Mouse (Mus musculus): ENCODE measurements around the gene Cope. TPM values are rescaled to one million over a fixed set of nuclear protein-coding genes. Genes with fewer than 3 reads are reported as not detected.

Cope gene
- total and polyA plus RNA-seq, 3 experiments, result 134 to 243 (median 191) TPM

- Histone ChIP-seq H3K4me1 (ENCODE audit: control insufficient read depth in 1 of 2, insufficient read depth in 2 of 2) (no peaks in the 10 kb centered on the region; a peak in 1 of 4 replicates), H3K36me3 (replicated peaks in 1 of 2; ENCODE audit: control insufficient read depth in 1 of 2, insufficient read depth in 1 of 2, low read length in 1 of 2) (peaks cover 89 to 98% of the 10 kb centered on the region in 2 experiments), H3K4me2 (ENCODE audit: insufficient read depth, low read depth, poor library complexity, severe bottlenecking) (no peak overlapping the region), H3K27me3 (replicated peaks) (no peaks in the 10 kb centered on the region), H3K79me2 (replicated peaks; ENCODE audit: control insufficient read depth, extremely low read depth, insufficient read depth, poor library complexity, severe bottlenecking) (peaks cover 20% of the 10 kb centered on the region), H3K9ac (ENCODE audit: insufficient read depth, low read depth) (no peak overlapping the region), H3K4me3 (replicated peaks in 1 of 3; ENCODE audit: low read depth in 2 of 3, low read length in 2 of 3, poor library complexity in 1 of 3) (no peak overlapping the region), H3K27ac (ENCODE audit: insufficient read depth, low read depth) (no peak overlapping the region), H3K9me3 (replicated peaks; ENCODE audit: low read length) (no peaks in the 10 kb centered on the region)
- in situ Hi-C loops (cut with MboI; ENCODE audit: low pct_ligation_motif_present, low pct_unique_long_range_greater_than_20kb, low sequenced_read_pairs) (no loop called here), dilution Hi-C loops (cut with MboI; ENCODE audit: extremely low pct_ligation_motif_present, extremely low pct_unique_long_range_greater_than_20kb, low sequenced_read_pairs) (no loop called here)
- no peak for TF ChIP-seq JUN (IDR thresholded peaks at IDR 0.05; ENCODE audit: insufficient read depth, low read depth, low read length)
- TF ChIP-seq NRF1 (IDR thresholded peaks at IDR 0.05; ENCODE audit: low read depth, low read length), result no peak
- TF ChIP-seq MEF2A (IDR thresholded peaks at IDR 0.05; ENCODE audit: borderline replicate concordance, low read depth, low read length), result no peak
- TF ChIP-seq JUND (conservative IDR thresholded peaks at IDR 0.05; ENCODE audit: low read depth, low read length), result no peak
- no peak for TF ChIP-seq IRF4 (IDR thresholded peaks at IDR 0.05; ENCODE audit: low read depth, low read length)
- no peak for TF ChIP-seq ZMIZ1 (IDR thresholded peaks at IDR 0.05; ENCODE audit: low read depth, low read length)
- TF ChIP-seq MAX (IDR thresholded peaks at IDR 0.05; ENCODE audit: low read length), result no peak
- no peak for TF ChIP-seq GABPA (IDR thresholded peaks at IDR 0.05; ENCODE audit: insufficient replicate concordance, low read depth, low read length)
- TF ChIP-seq CHD1 (IDR thresholded peaks at IDR 0.05; ENCODE audit: low read depth, low read length), result no peak
- TF ChIP-seq RAD21 (IDR thresholded peaks at IDR 0.05; ENCODE audit: low read depth, low read length), result no peak
- no peak for TF ChIP-seq CTCF (conservative IDR thresholded peaks at IDR 0.05 in 1 of 2, IDR thresholded peaks at IDR 0.05 in 1 of 2; ENCODE audit: low read depth in 2 of 2, low read length in 2 of 2)
- no peak for TF ChIP-seq POLR2AphosphoS2 (IDR thresholded peaks at IDR 0.05; ENCODE audit: low read depth, low read length)
- no peak for TF ChIP-seq ZNF384 (IDR thresholded peaks at IDR 0.05; ENCODE audit: low read depth, low read length)
- TF ChIP-seq MXI1 (IDR thresholded peaks at IDR 0.05; ENCODE audit: low read depth, low read length), result no peak
- no peak for DNase-seq (ENCODE audit: extremely low read depth)
Measured at GRCm38 (mm10) chr8:70340659-70341058, 38.3 kb downstream of the Cope start.

- Histone ChIP-seq H3K36me3 (replicated peaks in 1 of 2; ENCODE audit: control insufficient read depth in 1 of 2, insufficient read depth in 1 of 2, low read length in 1 of 2) (peaks cover 82 to 97% of the 10 kb centered on the region in 2 experiments), H3K27ac (ENCODE audit: insufficient read depth, low read depth) (no peak overlapping the region), H3K4me2 (ENCODE audit: insufficient read depth, low read depth, poor library complexity, severe bottlenecking) (no peak overlapping the region), H3K9ac (ENCODE audit: insufficient read depth, low read depth) (no peak overlapping the region), H3K79me2 (replicated peaks; ENCODE audit: control insufficient read depth, extremely low read depth, insufficient read depth, poor library complexity, severe bottlenecking) (peaks cover 33% of the 10 kb centered on the region), H3K27me3 (replicated peaks) (no peaks in the 10 kb centered on the region), H3K9me3 (replicated peaks; ENCODE audit: low read length) (no peaks in the 10 kb centered on the region), H3K4me1 (ENCODE audit: control insufficient read depth in 1 of 2, insufficient read depth in 2 of 2) (peaks cover 0 to 12% of the 10 kb centered on the region in 2 experiments; a peak in 2 of 4 replicates), H3K4me3 (replicated peaks in 1 of 3; ENCODE audit: low read depth in 2 of 3, low read length in 2 of 3, poor library complexity in 1 of 3) (no peak overlapping the region)
- TF ChIP-seq BHLHE40 (IDR thresholded peaks at IDR 0.05; ENCODE audit: low read depth, low read length), result no peak
- no peak for TF ChIP-seq ZMIZ1 (IDR thresholded peaks at IDR 0.05; ENCODE audit: low read depth, low read length)
- TF ChIP-seq POLR2A (IDR thresholded peaks at IDR 0.05; ENCODE audit: low read depth, low read length), result no peak
- DNase-seq (ENCODE audit: extremely low read depth), result no peak
- in situ Hi-C loops (cut with MboI; ENCODE audit: low pct_ligation_motif_present, low pct_unique_long_range_greater_than_20kb, low sequenced_read_pairs) (no loop called here), dilution Hi-C loops (cut with MboI; ENCODE audit: extremely low pct_ligation_motif_present, extremely low pct_unique_long_range_greater_than_20kb, low sequenced_read_pairs) (no loop called here)
Measured at GRCm38 (mm10) chr8:70342007-70342406, 39.7 kb downstream of the Cope start.
